Mouse (Mus musculus): ENCODE measurements around the gene Hsd17b3. TPM values are rescaled to one million over a fixed set of nuclear protein-coding genes. Genes with fewer than 3 reads are reported as not detected.

Gene Hsd17b3
- polyA plus RNA-seq, 1 experiment from 2014 or later = not detected

- no peak overlapping the region for H3K9ac ChIP-seq (replicated peaks; ENCODE audit: low read depth, low read length)
These were observed 21.4 kb upstream of the Hsd17b3 start for GRCm38 (mm10) chr13:64110421-64110820.

GRCm38 (mm10) chr13:64108381-64108850 lies 19.4 kb upstream of the Hsd17b3 start:
- no peak for ATAC-seq (ENCODE audit: insufficient number of reproducible peaks, insufficient read depth, low FRiP score, low read depth)
- Histone ChIP-seq H3K4me2 (replicated peaks; ENCODE audit: low read depth, low read length) (no peak overlapping the region), H3K4me1 (ENCODE audit: control insufficient read depth, insufficient read depth, low read length) (peaks cover 14% of the 10 kb centered on the region; the same call in 1 of the 2 replicates), H3K4me3 (ENCODE audit: low read depth, low read length) (no peak overlapping the region), H3K27ac (ENCODE audit: low read length) (no peak overlapping the region), H3K27me3 (ENCODE audit: control insufficient read depth, insufficient read depth, low read length) (no peaks in the 10 kb centered on the region), H3K9ac (replicated peaks; ENCODE audit: low read depth, low read length) (no peak overlapping the region), H3K36me3 (ENCODE audit: control insufficient read depth, insufficient read depth, low read length) (no peaks in the 10 kb centered on the region), H3K9me3 (ENCODE audit: control insufficient read depth, low read depth, low read length) (no peaks in the 10 kb centered on the region)
- 27% methylated on average over 5 of the region's 5 CpGs for WGBS

More at GRCm38 (mm10) chr13:64110421-64110820, 21.4 kb upstream of the Hsd17b3 start:
- H3K4me2 ChIP-seq (replicated peaks; ENCODE audit: low read depth, low read length) = no peak overlapping the region
- H3K4me1 ChIP-seq (ENCODE audit: control insufficient read depth, insufficient read depth, low read length) = peaks cover 14% of the 10 kb centered on the region; the same call in 1 of the 2 replicates
- H3K36me3 ChIP-seq (ENCODE audit: control insufficient read depth, insufficient read depth, low read length) = no peaks in the 10 kb centered on the region
- no peak for ATAC-seq (ENCODE audit: insufficient number of reproducible peaks, insufficient read depth, low FRiP score, low read depth)
- H3K27me3 ChIP-seq (ENCODE audit: control insufficient read depth, insufficient read depth, low read length) = no peaks in the 10 kb centered on the region
- no peaks in the 10 kb centered on the region for H3K9me3 ChIP-seq (ENCODE audit: control insufficient read depth, low read depth, low read length)
- WGBS = 100% methylated on average over 1 of the region's 1 CpGs
- H3K4me3 ChIP-seq (ENCODE audit: low read depth, low read length) = no peak overlapping the region
- no peak overlapping the region for H3K27ac ChIP-seq (ENCODE audit: low read length)

GRCm38 (mm10) chr13:64107535-64107934 lies 18.5 kb upstream of the Hsd17b3 start:
- H3K9me3 ChIP-seq (ENCODE audit: control insufficient read depth, low read depth, low read length) = no peaks in the 10 kb centered on the region

GRCm38 (mm10) chr13:64107105-64107504 lies 18.1 kb upstream of the Hsd17b3 start:
- Histone ChIP-seq H3K4me3 (ENCODE audit: low read depth, low read length) (no peak overlapping the region), H3K27ac (ENCODE audit: low read length) (no peak overlapping the region), H3K9me3 (ENCODE audit: control insufficient read depth, low read depth, low read length) (no peaks in the 10 kb centered on the region), H3K4me1 (ENCODE audit: control insufficient read depth, insufficient read depth, low read length) (peaks cover 14% of the 10 kb centered on the region; the same call in 1 of the 2 replicates), H3K4me2 (replicated peaks; ENCODE audit: low read depth, low read length) (no peak overlapping the region), H3K27me3 (ENCODE audit: control insufficient read depth, insufficient read depth, low read length) (no peaks in the 10 kb centered on the region), H3K36me3 (ENCODE audit: control insufficient read depth, insufficient read depth, low read length) (no peaks in the 10 kb centered on the region), H3K9ac (replicated peaks; ENCODE audit: low read depth, low read length) (no peak overlapping the region)
- 51% methylated on average over 3 of the region's 3 CpGs for WGBS
- ATAC-seq (ENCODE audit: insufficient number of reproducible peaks, insufficient read depth, low FRiP score, low read depth) = no peak

More at GRCm38 (mm10) chr13:64107535-64107934, 18.5 kb upstream of the Hsd17b3 start:
- 19% methylated on average over 8 of the region's 8 CpGs for WGBS
- no peak for ATAC-seq (ENCODE audit: insufficient number of reproducible peaks, insufficient read depth, low FRiP score, low read depth)
- Histone ChIP-seq H3K4me2 (replicated peaks; ENCODE audit: low read depth, low read length) (0 out of 2 replicates have a peak overlapping the region, but pooled peaks have one; percentile 25), H3K4me3 (ENCODE audit: low read depth, low read length) (no peak overlapping the region), H3K36me3 (ENCODE audit: control insufficient read depth, insufficient read depth, low read length) (no peaks in the 10 kb centered on the region), H3K4me1 (ENCODE audit: control insufficient read depth, insufficient read depth, low read length) (peaks cover 14% of the 10 kb centered on the region; the same call in 1 of the 2 replicates), H3K27me3 (ENCODE audit: control insufficient read depth, insufficient read depth, low read length) (no peaks in the 10 kb centered on the region), H3K27ac (ENCODE audit: low read length) (no peak overlapping the region), H3K9ac (replicated peaks; ENCODE audit: low read depth, low read length) (no peak overlapping the region)

GRCm38 (mm10) chr13:64105690-64106089 lies 16.7 kb upstream of the Hsd17b3 start:
- Histone ChIP-seq H3K27me3 (ENCODE audit: control insufficient read depth, insufficient read depth, low read length) (no peaks in the 10 kb centered on the region), H3K9me3 (ENCODE audit: control insufficient read depth, low read depth, low read length) (no peaks in the 10 kb centered on the region), H3K36me3 (ENCODE audit: control insufficient read depth, insufficient read depth, low read length) (no peaks in the 10 kb centered on the region), H3K4me1 (ENCODE audit: control insufficient read depth, insufficient read depth, low read length) (peaks cover 14% of the 10 kb centered on the region; the same call in 1 of the 2 replicates), H3K9ac (replicated peaks; ENCODE audit: low read depth, low read length) (no peak overlapping the region), H3K4me2 (replicated peaks; ENCODE audit: low read depth, low read length) (no peak overlapping the region), H3K27ac (ENCODE audit: low read length) (no peak overlapping the region), H3K4me3 (ENCODE audit: low read depth, low read length) (no peak overlapping the region)
- WGBS = 72% methylated on average over 3 of the region's 3 CpGs
- 0 out of 2 replicates have a peak, but pooled peaks have one; percentile 63 for ATAC-seq (ENCODE audit: insufficient number of reproducible peaks, insufficient read depth, low FRiP score, low read depth)

- 0 out of 2 replicates have a peak, but pooled peaks have one; percentile 57 for ATAC-seq (ENCODE audit: insufficient number of reproducible peaks, insufficient read depth, low FRiP score, low read depth)
- Histone ChIP-seq H3K9ac (replicated peaks; ENCODE audit: low read depth, low read length) (no peak overlapping the region), H3K4me3 (ENCODE audit: low read depth, low read length) (no peak overlapping the region), H3K9me3 (ENCODE audit: control insufficient read depth, low read depth, low read length) (no peaks in the 10 kb centered on the region), H3K27me3 (ENCODE audit: control insufficient read depth, insufficient read depth, low read length) (no peaks in the 10 kb centered on the region), H3K36me3 (ENCODE audit: control insufficient read depth, insufficient read depth, low read length) (no peaks in the 10 kb centered on the region), H3K4me1 (ENCODE audit: control insufficient read depth, insufficient read depth, low read length) (no peaks in the 10 kb centered on the region), H3K27ac (ENCODE audit: low read length) (no peak overlapping the region), H3K4me2 (replicated peaks; ENCODE audit: low read depth, low read length) (no peak overlapping the region)
- WGBS = 67% methylated on average over 3 of the region's 3 CpGs
These were observed 11.2 kb upstream of the Hsd17b3 start for GRCm38 (mm10) chr13:64100186-64100585.

GRCm38 (mm10) chr13:64098992-64099391 lies 10.0 kb upstream of the Hsd17b3 start:
- Histone ChIP-seq H3K4me3 (ENCODE audit: low read depth, low read length) (no peak overlapping the region), H3K27me3 (ENCODE audit: control insufficient read depth, insufficient read depth, low read length) (no peaks in the 10 kb centered on the region), H3K9ac (replicated peaks; ENCODE audit: low read depth, low read length) (no peak overlapping the region), H3K4me2 (replicated peaks; ENCODE audit: low read depth, low read length) (no peak overlapping the region), H3K4me1 (ENCODE audit: control insufficient read depth, insufficient read depth, low read length) (no peaks in the 10 kb centered on the region), H3K9me3 (ENCODE audit: control insufficient read depth, low read depth, low read length) (no peaks in the 10 kb centered on the region), H3K27ac (ENCODE audit: low read length) (no peak overlapping the region), H3K36me3 (ENCODE audit: control insufficient read depth, insufficient read depth, low read length) (no peaks in the 10 kb centered on the region)
- 76% methylated on average over 9 of the region's 9 CpGs for WGBS
- no peak for ATAC-seq (ENCODE audit: insufficient number of reproducible peaks, insufficient read depth, low FRiP score, low read depth)

- WGBS = 0% methylated on average over 1 of the region's 1 CpGs
- Histone ChIP-seq H3K27ac (ENCODE audit: low read length) (no peak overlapping the region), H3K4me1 (ENCODE audit: control insufficient read depth, insufficient read depth, low read length) (0 out of 2 replicates have a peak, but pooled peaks cover 3% of the 10 kb centered on the region), H3K36me3 (ENCODE audit: control insufficient read depth, insufficient read depth, low read length) (no peaks in the 10 kb centered on the region), H3K4me2 (replicated peaks; ENCODE audit: low read depth, low read length) (no peak overlapping the region), H3K9ac (replicated peaks; ENCODE audit: low read depth, low read length) (no peak overlapping the region), H3K4me3 (ENCODE audit: low read depth, low read length) (no peak overlapping the region), H3K9me3 (ENCODE audit: control insufficient read depth, low read depth, low read length) (no peaks in the 10 kb centered on the region), H3K27me3 (ENCODE audit: control insufficient read depth, insufficient read depth, low read length) (no peaks in the 10 kb centered on the region)
- no peak for ATAC-seq (ENCODE audit: insufficient number of reproducible peaks, insufficient read depth, low FRiP score, low read depth)
These were observed 4.3 kb upstream of the Hsd17b3 start for GRCm38 (mm10) chr13:64093341-64093740.

- Histone ChIP-seq H3K9me3 (ENCODE audit: control insufficient read depth, low read depth, low read length) (no peaks in the 10 kb centered on the region), H3K9ac (replicated peaks; ENCODE audit: low read depth, low read length) (no peak overlapping the region), H3K27ac (ENCODE audit: low read length) (no peak overlapping the region), H3K4me1 (ENCODE audit: control insufficient read depth, insufficient read depth, low read length) (0 out of 2 replicates have a peak, but pooled peaks cover 3% of the 10 kb centered on the region), H3K27me3 (ENCODE audit: control insufficient read depth, insufficient read depth, low read length) (no peaks in the 10 kb centered on the region), H3K36me3 (ENCODE audit: control insufficient read depth, insufficient read depth, low read length) (no peaks in the 10 kb centered on the region), H3K4me2 (replicated peaks; ENCODE audit: low read depth, low read length) (no peak overlapping the region), H3K4me3 (ENCODE audit: low read depth, low read length) (no peak overlapping the region)
- no peak for ATAC-seq (ENCODE audit: insufficient number of reproducible peaks, insufficient read depth, low FRiP score, low read depth)
- 64% methylated on average over 6 of the region's 6 CpGs for WGBS
These were observed 3.7 kb upstream of the Hsd17b3 start for GRCm38 (mm10) chr13:64092752-64093151.

Measured in stomach, embryonic 14.5 days (tissue).